Mouse (Mus musculus): Measurements from ENCODE around the gene Romo1. TPM values are rescaled to one million over a fixed set of nuclear protein-coding genes. Genes with fewer than 3 reads are reported as not detected.
"Not testable (repeated sequence)": the region's sequence is repeated elsewhere in the genome, so short reads cannot be mapped to it uniquely, and the experiment has no call there.

Gene Romo1
- 424 and 433 TPM in 2 replicates for polyA plus RNA-seq (2015; fragmentation: Nextera tagmentation; extraction: Ambion mirVana)

DNA sequence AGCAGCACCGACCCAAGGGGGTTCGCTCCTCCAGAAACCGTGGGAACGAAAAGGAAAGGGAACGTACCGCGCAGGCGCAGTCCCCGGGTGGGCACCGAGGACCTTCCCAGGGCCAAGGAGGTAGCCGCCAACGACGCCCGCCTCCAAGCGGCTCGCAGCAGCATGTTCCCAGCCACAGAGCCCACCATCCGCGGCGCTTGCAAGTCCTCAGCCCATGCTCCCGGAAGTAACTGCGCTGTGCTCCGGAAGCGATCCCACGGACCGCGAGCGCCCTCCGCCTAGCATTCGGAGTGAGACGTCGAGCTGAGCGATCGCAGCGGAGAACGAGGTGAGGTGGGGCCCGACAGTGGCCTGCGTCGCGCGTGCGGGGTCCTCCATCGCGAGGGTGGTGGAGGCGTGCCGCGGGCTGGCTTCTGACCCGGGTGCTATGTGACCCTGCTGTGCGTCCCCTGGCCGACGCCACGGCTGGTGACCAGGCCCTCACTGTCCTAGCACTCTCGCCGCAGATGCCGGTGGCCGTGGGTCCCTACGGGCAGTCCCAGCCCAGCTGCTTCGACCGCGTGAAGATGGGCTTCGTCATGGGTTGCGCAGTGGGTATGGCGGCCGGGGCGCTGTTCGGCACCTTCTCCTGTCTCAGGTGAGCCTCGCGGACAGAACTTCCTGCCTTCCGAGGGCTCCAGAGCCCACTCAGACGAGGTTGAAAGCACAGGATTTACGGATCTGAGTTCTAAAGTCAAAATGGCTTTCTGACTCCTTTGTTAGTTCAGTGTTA lies at the start of gene Romo1, which contains the start of gene Nfs1:
Gene Romo1 (plus strand): TSS at position 87 of the 772 bp plus-strand sequence.
Gene Nfs1 (minus strand): TSS at position 234 of the 772 bp plus-strand sequence.
- WGBS: 0% methylated on average over 66 of the region's 70 CpGs
- peak within 1 kb of the TSS; percentile 93 for H3K27ac ChIP-seq (ENCODE audit: low read depth, low read length)
- peaks cover 38% of the 10 kb centered on the region for H3K36me3 ChIP-seq (ENCODE audit: control insufficient read depth, insufficient read depth)
- peak within 1 kb of the TSS; percentile 86 for H3K4me2 ChIP-seq (replicated peaks; ENCODE audit: low read depth)
- ATAC-seq: peak; percentile 85
- TF ChIP-seq CTCF (IDR thresholded peaks at IDR 0.05; ENCODE audit: low read depth): peak; percentile 80
- H3K9me3 ChIP-seq (ENCODE audit: control insufficient read depth): no peaks in the 10 kb centered on the region
- peak within 1 kb of the TSS; percentile 78 for H3K9ac ChIP-seq (ENCODE audit: low read depth, low read length)
- no peaks in the 10 kb centered on the region; the same call in 1 of the 2 replicates for H3K4me1 ChIP-seq (replicated peaks; ENCODE audit: control insufficient read depth, insufficient read depth, low read length)
- H3K4me3 ChIP-seq (ENCODE audit: low read depth, low read length): peak within 1 kb of the TSS; percentile 73
- no peaks in the 10 kb centered on the region for H3K27me3 ChIP-seq (replicated peaks; ENCODE audit: control insufficient read depth, insufficient read depth, low read length)

DNA sequence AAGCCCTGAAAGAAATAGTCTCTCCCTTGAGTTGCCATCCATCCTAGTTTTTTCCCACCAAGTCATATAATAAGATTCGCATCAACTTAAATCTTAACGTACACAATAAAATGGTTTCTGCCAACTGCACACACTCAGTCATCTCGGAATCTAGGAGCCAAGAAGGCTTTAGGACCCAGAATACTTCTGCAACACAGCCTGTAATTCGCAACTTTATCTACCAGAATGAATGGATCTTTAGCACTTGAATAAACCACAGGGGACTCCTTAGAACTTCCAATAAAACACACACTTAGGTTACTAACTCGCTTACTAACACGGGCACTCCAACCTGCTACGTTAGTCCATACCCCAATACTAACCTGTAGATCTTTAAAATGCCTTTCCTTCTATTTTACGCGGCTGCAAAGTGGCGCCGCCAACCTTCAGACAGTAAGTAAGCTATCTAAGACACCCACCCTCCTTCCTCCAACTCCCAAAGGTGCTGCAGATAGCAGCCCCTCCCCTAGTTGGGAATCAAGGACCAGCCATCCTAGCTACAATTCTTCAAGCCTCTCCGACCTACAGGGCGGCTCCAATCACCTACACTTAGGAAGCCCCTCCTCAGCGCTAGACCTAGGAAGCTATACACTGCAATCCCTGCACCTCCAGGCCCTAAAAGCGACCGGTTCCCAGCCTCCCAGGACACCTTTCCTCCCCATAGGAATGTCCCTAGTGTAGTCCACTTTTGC lies 33.0 kb upstream of the Romo1 start:
- ATAC-seq: peak; percentile 58
- H3K27me3 ChIP-seq (replicated peaks; ENCODE audit: control insufficient read depth, insufficient read depth, low read length): no peaks in the 10 kb centered on the region
- no peaks in the 10 kb centered on the region for H3K36me3 ChIP-seq (ENCODE audit: control insufficient read depth, insufficient read depth)
- under 1% methylated on average over 16 of the region's 16 CpGs for WGBS
- no peak for TF ChIP-seq CTCF (IDR thresholded peaks at IDR 0.05; ENCODE audit: low read depth)
- peak overlapping the region; percentile 94 for H3K9ac ChIP-seq (ENCODE audit: low read depth, low read length)
- H3K4me1 ChIP-seq (replicated peaks; ENCODE audit: control insufficient read depth, insufficient read depth, low read length): no peaks in the 10 kb centered on the region
- H3K9me3 ChIP-seq (ENCODE audit: control insufficient read depth): no peaks in the 10 kb centered on the region
- H3K4me3 ChIP-seq (ENCODE audit: low read depth, low read length): peak overlapping the region; percentile 89
- H3K4me2 ChIP-seq (replicated peaks; ENCODE audit: low read depth): peak overlapping the region; percentile 75
- peak overlapping the region; percentile 83 for H3K27ac ChIP-seq (ENCODE audit: low read depth, low read length)

GRCm38 (mm10) chr2:156111358-156112079 lies 32.3 kb upstream of the Romo1 start, which contains the start of the genes Cpne1 and Rbm12:
TSS of gene Cpne1 (minus strand) at chr2:156111965.
TSS of gene Rbm12 (minus strand) at chr2:156111978.
- peak within 1 kb of the TSS; percentile 89 for H3K4me3 ChIP-seq (ENCODE audit: low read depth, low read length)
- no peaks in the 10 kb centered on the region for H3K4me1 ChIP-seq (replicated peaks; ENCODE audit: control insufficient read depth, insufficient read depth, low read length)
- no peaks in the 10 kb centered on the region for H3K36me3 ChIP-seq (ENCODE audit: control insufficient read depth, insufficient read depth)
- WGBS: under 1% methylated on average over 68 of the region's 74 CpGs
- peak within 1 kb of the TSS; percentile 75 for H3K4me2 ChIP-seq (replicated peaks; ENCODE audit: low read depth)
- peak; percentile 91 for ATAC-seq
- no peaks in the 10 kb centered on the region for H3K27me3 ChIP-seq (replicated peaks; ENCODE audit: control insufficient read depth, insufficient read depth, low read length)
- H3K27ac ChIP-seq (ENCODE audit: low read depth, low read length): peak within 1 kb of the TSS; percentile 83
- no peaks in the 10 kb centered on the region for H3K9me3 ChIP-seq (ENCODE audit: control insufficient read depth)
- peak within 1 kb of the TSS; percentile 94 for H3K9ac ChIP-seq (ENCODE audit: low read depth, low read length)
- no peak for TF ChIP-seq CTCF (IDR thresholded peaks at IDR 0.05; ENCODE audit: low read depth)

DNA sequence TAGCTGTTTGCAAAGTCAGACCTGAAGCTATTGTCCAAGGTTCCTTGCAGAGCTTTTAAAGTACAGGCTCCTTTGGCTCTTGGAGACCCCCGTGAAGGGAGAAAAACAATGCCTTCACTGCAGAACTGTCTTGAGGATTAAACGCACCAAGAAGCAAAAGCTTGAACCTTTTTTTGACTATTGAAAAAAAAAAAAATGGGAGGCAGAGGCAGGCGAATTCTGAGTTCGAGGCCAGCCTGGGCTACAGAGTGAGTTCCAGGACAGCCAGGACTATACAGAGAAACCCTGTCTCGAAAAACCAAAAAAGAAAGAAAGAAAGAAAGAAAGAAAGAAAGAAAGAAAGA lies 31.8 kb upstream of the Romo1 start:
- peak overlapping the region; percentile 83; the same call in 1 of the 2 replicates for H3K27ac ChIP-seq (ENCODE audit: low read depth, low read length)
- H3K9me3 ChIP-seq (ENCODE audit: control insufficient read depth); ATAC-seq; H3K36me3 ChIP-seq (ENCODE audit: control insufficient read depth, insufficient read depth); H3K4me1 ChIP-seq (replicated peaks; ENCODE audit: control insufficient read depth, insufficient read depth, low read length); H3K27me3 ChIP-seq (replicated peaks; ENCODE audit: control insufficient read depth, insufficient read depth, low read length): not testable (repeated sequence)
- WGBS: 17% methylated on average over 5 of the region's 5 CpGs
- H3K9ac ChIP-seq (ENCODE audit: low read depth, low read length): peak overlapping the region; percentile 94; the same call in 1 of the 2 replicates
- H3K4me3 ChIP-seq (ENCODE audit: low read depth, low read length): peak overlapping the region; percentile 89
- H3K4me2 ChIP-seq (replicated peaks; ENCODE audit: low read depth): peak overlapping the region; percentile 75

DNA sequence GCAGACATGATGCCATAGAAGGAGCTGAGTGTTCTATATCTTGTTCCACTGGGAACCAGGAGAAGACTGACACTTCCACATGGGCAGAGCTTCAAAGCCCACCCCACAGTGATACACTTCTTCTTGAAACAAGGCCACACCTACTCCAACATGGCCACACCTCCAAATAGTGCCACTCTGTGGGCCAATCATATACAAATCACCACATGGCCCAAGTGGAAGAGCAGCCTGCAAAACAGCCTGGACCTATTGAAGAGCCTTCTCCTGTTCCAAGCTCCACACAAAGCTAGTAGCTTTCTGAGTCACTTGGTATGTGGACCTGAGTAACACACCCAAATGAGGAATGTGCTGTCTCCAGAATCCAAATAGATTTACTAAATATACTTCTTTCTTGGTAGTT lies 24.3 kb upstream of the Romo1 start:
- peaks cover 3% of the 10 kb centered on the region; the same call in 1 of the 2 replicates for H3K36me3 ChIP-seq (ENCODE audit: control insufficient read depth, insufficient read depth)
- no peaks in the 10 kb centered on the region for H3K9me3 ChIP-seq (ENCODE audit: control insufficient read depth)
- ATAC-seq: no peak
- H3K4me3 ChIP-seq (ENCODE audit: low read depth, low read length): no peak overlapping the region
- H3K9ac ChIP-seq (ENCODE audit: low read depth, low read length): no peak overlapping the region
- H3K4me2 ChIP-seq (replicated peaks; ENCODE audit: low read depth): no peak overlapping the region
- H3K27ac ChIP-seq (ENCODE audit: low read depth, low read length): no peak overlapping the region
- no peaks in the 10 kb centered on the region for H3K4me1 ChIP-seq (replicated peaks; ENCODE audit: control insufficient read depth, insufficient read depth, low read length)
- no peak for TF ChIP-seq CTCF (IDR thresholded peaks at IDR 0.05; ENCODE audit: low read depth)
- H3K27me3 ChIP-seq (replicated peaks; ENCODE audit: control insufficient read depth, insufficient read depth, low read length): no peaks in the 10 kb centered on the region

- H3K4me1 ChIP-seq (replicated peaks; ENCODE audit: control insufficient read depth, insufficient read depth, low read length): no peaks in the 10 kb centered on the region
- peaks cover 26% of the 10 kb centered on the region for H3K36me3 ChIP-seq (ENCODE audit: control insufficient read depth, insufficient read depth)
- no peaks in the 10 kb centered on the region for H3K9me3 ChIP-seq (ENCODE audit: control insufficient read depth)
- H3K27me3 ChIP-seq (replicated peaks; ENCODE audit: control insufficient read depth, insufficient read depth, low read length): no peaks in the 10 kb centered on the region
- no peak overlapping the region for H3K9ac ChIP-seq (ENCODE audit: low read depth, low read length)
- H3K4me2 ChIP-seq (replicated peaks; ENCODE audit: low read depth): no peak overlapping the region
- WGBS: 74% methylated on average over 5 of the region's 5 CpGs
- TF ChIP-seq CTCF (IDR thresholded peaks at IDR 0.05; ENCODE audit: low read depth): peak; percentile 38
- ATAC-seq: no peak
- no peak overlapping the region for H3K4me3 ChIP-seq (ENCODE audit: low read depth, low read length)
- H3K27ac ChIP-seq (ENCODE audit: low read depth, low read length): no peak overlapping the region
These were observed 20.1 kb upstream of the Romo1 start for GRCm38 (mm10) chr2:156123731-156124130.

Data from intestine, postnatal 0 days (tissue).